Mouse (Mus musculus): ENCODE results near the gene Pan3. TPM values are rescaled to one million over a fixed set of nuclear protein-coding genes. Genes with fewer than 3 reads are reported as not detected.

Pan3 gene
- polyA plus RNA-seq, 1 experiment from 2014 or later = 50.3 TPM

DNA sequence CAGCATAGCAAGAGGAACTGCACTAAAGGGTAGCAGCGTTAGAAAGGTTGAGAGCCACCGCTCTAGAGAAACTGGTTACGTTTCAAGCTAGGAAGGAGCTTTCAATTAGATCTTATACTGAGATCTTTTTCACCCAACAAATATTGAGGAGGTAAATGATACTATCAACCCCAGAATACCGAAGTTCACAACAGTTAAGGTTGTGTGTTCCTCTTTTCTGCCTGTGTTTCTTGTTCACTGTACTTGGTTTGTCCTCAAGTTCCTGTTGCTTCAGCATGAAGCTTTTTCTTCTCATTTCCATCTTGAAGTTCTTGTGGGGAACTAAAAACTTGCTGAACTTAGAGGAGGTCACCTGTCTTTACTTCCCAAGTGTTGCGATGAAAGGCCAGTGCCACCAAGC, 41.2 kb downstream of the Pan3 start:
- H3K4me1 ChIP-seq (replicated peaks) = no peaks in the 10 kb centered on the region
- DNase-seq (ENCODE audit: low spot score) = no peak

DNA sequence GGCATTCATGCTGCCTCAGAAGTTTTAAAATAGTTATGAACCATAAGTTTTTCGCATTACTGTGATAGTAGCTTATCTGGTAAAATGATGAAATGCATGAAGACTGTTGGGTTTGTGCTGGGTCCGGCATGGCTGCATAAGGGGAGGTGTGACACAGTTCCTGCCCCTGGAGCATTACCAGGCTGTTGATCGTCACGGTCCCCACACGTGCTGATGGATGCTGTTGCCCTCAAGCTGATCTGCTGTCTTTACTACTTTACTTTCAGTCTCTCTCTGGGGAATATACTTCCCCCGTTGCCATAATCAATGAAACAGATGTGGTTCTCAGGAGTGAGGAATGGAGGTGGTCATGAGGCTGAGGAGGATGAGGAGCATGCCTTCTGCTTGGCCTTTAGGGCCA, 43.1 kb downstream of the Pan3 start:
- WGBS = 76% methylated on average over 6 of the region's 6 CpGs
- no peaks in the 10 kb centered on the region for H3K4me1 ChIP-seq (replicated peaks)
- H3K9me3 ChIP-seq = no peaks in the 10 kb centered on the region
- DNase-seq (ENCODE audit: low spot score) = no peak
- peaks cover 9% of the 10 kb centered on the region for H3K36me3 ChIP-seq
- H3K4me3 ChIP-seq = no peak overlapping the region
- no peaks in the 10 kb centered on the region for H3K27me3 ChIP-seq (ENCODE audit: insufficient read depth, poor library complexity, severe bottlenecking)
- no peak overlapping the region for H3K27ac ChIP-seq

More for the DNA sequence above, 41.2 kb downstream of the Pan3 start:
- Histone ChIP-seq H3K4me3 (no peak overlapping the region), H3K36me3 (peaks cover 18% of the 10 kb centered on the region), H3K27ac (no peak overlapping the region), H3K9me3 (no peaks in the 10 kb centered on the region), H3K27me3 (ENCODE audit: insufficient read depth, poor library complexity, severe bottlenecking) (no peaks in the 10 kb centered on the region)
- 96% methylated on average over 5 of the region's 5 CpGs for WGBS

DNA sequence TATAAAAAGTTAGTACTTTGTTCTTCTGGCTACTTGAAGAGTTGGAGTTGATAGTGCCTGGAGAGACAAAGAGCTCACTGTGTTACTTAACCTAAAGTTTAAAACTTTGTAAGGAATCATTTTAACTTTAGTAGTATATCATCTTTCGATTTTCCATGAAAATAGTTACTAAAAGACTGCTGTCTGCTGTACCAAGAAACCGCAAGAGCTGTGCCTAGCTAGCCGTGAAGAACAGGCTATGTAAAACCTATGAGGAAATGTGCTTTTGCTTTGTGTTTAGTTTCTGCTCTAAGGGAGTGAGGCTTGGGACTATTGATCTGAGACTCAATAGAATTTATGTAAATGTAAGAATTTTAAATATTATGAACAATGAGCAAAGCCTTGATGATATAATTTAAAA, 43.9 kb downstream of the Pan3 start:
- Histone ChIP-seq H3K4me3 (no peak overlapping the region), H3K4me1 (replicated peaks) (no peaks in the 10 kb centered on the region), H3K9me3 (no peaks in the 10 kb centered on the region), H3K36me3 (peaks cover 9% of the 10 kb centered on the region), H3K27me3 (ENCODE audit: insufficient read depth, poor library complexity, severe bottlenecking) (no peaks in the 10 kb centered on the region), H3K27ac (no peak overlapping the region)
- WGBS = 91% methylated on average over 3 of the region's 3 CpGs
- no peak for DNase-seq (ENCODE audit: low spot score)

DNA sequence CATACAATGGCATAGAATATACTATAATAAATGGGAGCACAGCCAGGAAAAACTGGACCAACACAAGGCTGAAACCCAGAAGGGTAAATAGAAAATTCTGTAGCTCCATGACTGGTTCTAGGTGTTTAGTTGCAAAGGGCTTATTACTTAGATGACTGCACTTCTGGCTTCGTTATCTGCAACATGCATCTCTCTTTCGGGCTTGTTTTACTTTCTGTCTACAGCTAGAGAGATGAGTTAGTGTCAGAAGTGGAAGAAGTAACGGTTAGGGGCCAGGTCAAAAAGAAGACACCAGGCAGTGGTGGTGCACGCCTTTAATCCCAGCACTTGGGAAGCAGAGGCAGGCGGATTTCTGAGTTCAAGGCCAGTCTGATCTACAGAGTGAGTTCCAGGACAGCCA, 46.1 kb downstream of the Pan3 start:
- WGBS = 91% methylated on average over 5 of the region's 5 CpGs
- no peaks in the 10 kb centered on the region for H3K4me1 ChIP-seq (replicated peaks)
- H3K4me3 ChIP-seq = no peak overlapping the region
- 0 out of 2 replicates have a peak, but pooled peaks cover 4% of the 10 kb centered on the region for H3K36me3 ChIP-seq
- H3K27me3 ChIP-seq (ENCODE audit: insufficient read depth, poor library complexity, severe bottlenecking) = no peaks in the 10 kb centered on the region
- DNase-seq (ENCODE audit: low spot score) = no peak
- no peaks in the 10 kb centered on the region for H3K9me3 ChIP-seq
- no peak overlapping the region for H3K27ac ChIP-seq

DNA sequence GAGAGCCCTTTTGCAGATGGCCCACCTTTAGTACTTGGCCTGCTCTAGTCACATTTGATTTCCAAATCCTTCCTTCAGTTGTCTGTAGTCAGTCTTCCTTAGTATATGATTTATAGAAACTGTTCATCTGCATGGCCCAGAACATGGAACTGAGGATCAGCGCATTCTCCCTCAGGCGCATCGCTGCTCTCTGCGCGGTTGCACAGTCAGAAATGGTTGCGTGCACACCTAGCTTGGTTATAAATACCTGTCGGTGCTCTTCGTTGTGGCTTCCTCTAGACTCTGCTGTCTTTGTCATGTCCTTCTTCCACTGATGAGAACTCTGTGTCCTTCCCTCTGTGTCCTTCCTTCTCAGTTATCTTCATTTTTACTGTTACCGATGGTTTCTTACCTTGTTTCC, 47.1 kb downstream of the Pan3 start:
- Histone ChIP-seq H3K4me1 (replicated peaks) (no peaks in the 10 kb centered on the region), H3K4me3 (no peak overlapping the region), H3K36me3 (0 out of 2 replicates have a peak, but pooled peaks cover 4% of the 10 kb centered on the region), H3K27me3 (ENCODE audit: insufficient read depth, poor library complexity, severe bottlenecking) (no peaks in the 10 kb centered on the region), H3K9me3 (no peaks in the 10 kb centered on the region), H3K27ac (no peak overlapping the region)
- no peak for DNase-seq (ENCODE audit: low spot score)
- 96% methylated on average over 9 of the region's 9 CpGs for WGBS

DNA sequence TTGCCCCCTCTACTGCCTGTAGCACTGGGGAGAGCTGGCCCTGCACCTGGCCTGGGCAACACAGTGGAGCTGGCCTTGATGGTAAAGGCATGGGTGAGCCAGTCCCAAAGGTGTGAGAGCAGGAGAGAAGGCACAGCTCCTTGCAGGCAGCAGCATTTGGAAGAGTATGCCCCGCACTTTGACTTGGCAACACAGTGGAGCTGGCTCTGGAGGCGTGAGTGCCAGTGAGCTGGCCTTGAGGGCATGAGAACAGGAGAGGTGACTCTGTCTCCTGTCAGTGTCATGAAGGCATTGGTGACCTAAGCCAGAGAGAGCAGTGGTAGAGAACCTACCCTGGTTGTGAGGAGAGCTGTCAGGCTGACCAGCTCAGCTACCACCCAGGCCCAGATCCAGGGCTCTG, 49.4 kb downstream of the Pan3 start:
- WGBS = 96% methylated on average over 2 of the region's 2 CpGs
- DNase-seq (ENCODE audit: low spot score) = no peak
- Histone ChIP-seq H3K27ac (no peak overlapping the region), H3K4me1 (replicated peaks) (no peaks in the 10 kb centered on the region), H3K9me3 (no peaks in the 10 kb centered on the region), H3K27me3 (ENCODE audit: insufficient read depth, poor library complexity, severe bottlenecking) (no peaks in the 10 kb centered on the region), H3K4me3 (no peak overlapping the region), H3K36me3 (0 out of 2 replicates have a peak, but pooled peaks cover 4% of the 10 kb centered on the region)

DNA sequence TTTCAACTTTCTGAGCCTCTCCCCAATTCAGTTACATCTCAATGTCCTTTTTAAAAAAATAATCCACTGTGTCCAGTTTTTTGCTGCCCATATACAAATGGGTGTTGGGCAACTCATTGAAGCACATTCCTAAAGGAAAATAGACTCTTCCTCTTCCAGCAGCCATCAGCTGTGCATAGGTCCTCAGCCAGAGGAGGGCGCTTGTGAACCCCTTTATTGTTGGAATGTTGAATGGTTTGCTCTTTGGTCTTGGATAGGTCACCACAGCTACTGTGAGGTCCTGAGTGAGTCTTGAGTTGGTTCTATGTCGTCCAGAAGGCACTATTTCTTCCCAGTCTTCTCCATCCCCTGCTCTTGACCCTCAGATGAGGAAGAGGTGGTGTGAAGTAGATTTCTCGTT, 54.2 kb downstream of the Pan3 start:
- Histone ChIP-seq H3K36me3 (peaks cover 8% of the 10 kb centered on the region), H3K9me3 (no peaks in the 10 kb centered on the region), H3K4me3 (no peak overlapping the region), H3K4me1 (replicated peaks) (no peaks in the 10 kb centered on the region), H3K27ac (no peak overlapping the region), H3K27me3 (ENCODE audit: insufficient read depth, poor library complexity, severe bottlenecking) (no peaks in the 10 kb centered on the region)
- 75% methylated on average over 3 of the region's 3 CpGs for WGBS
- DNase-seq (ENCODE audit: low spot score) = no peak

DNA sequence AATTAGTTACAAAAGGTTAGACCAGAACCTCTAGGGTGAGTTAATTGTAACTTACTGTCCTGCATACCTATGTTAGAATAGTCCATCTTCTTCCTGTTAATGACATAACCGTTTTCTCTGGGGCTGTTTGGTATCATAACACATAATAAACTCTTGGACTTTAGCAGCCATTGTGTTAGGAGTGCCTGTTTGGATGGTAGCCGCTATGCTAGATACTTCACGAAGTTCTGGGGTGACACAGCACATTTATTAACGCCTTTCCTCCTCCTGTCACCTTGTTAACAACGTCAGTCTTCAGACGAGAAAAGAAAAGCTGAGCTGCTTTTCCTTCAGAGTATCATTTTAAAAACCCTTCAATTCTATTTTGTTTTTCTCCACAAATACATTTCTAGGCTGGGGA, 59.3 kb downstream of the Pan3 start:
- DNase-seq (ENCODE audit: low spot score) = no peak
- H3K36me3 ChIP-seq = peaks cover 11% of the 10 kb centered on the region
- H3K27ac ChIP-seq = no peak overlapping the region
- no peak overlapping the region for H3K4me3 ChIP-seq
- WGBS = 89% methylated on average over 6 of the region's 6 CpGs
- H3K4me1 ChIP-seq (replicated peaks) = no peaks in the 10 kb centered on the region; the same call in 1 of the 2 replicates
- no peaks in the 10 kb centered on the region for H3K27me3 ChIP-seq (ENCODE audit: insufficient read depth, poor library complexity, severe bottlenecking)
- no peaks in the 10 kb centered on the region for H3K9me3 ChIP-seq

DNA sequence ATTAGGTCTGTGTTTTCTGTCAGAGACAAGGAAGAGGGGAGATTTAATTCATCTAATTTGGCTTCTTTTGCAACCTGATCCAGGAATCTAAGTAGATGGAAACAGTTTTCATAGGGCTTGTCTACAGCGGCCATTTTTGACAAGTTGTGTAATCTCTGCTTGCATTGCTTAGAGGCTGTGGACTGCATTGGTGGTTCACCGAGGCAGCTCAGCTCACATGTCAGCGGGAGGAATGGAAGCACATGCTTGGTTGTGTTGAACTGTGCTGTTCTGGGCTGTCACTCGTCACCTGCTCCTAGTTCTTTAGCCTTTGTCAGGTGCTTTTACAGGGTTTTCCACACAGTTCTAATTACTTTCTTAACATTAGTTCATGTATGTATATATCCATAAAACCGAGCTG, 60.9 kb downstream of the Pan3 start:
- H3K36me3 ChIP-seq = peaks cover 11% of the 10 kb centered on the region
- 89% methylated on average over 5 of the region's 5 CpGs for WGBS
- no peaks in the 10 kb centered on the region for H3K27me3 ChIP-seq (ENCODE audit: insufficient read depth, poor library complexity, severe bottlenecking)
- no peaks in the 10 kb centered on the region for H3K9me3 ChIP-seq
- H3K27ac ChIP-seq = no peak overlapping the region
- no peaks in the 10 kb centered on the region; the same call in 1 of the 2 replicates for H3K4me1 ChIP-seq (replicated peaks)
- DNase-seq (ENCODE audit: low spot score) = no peak
- H3K4me3 ChIP-seq = no peak overlapping the region

DNA sequence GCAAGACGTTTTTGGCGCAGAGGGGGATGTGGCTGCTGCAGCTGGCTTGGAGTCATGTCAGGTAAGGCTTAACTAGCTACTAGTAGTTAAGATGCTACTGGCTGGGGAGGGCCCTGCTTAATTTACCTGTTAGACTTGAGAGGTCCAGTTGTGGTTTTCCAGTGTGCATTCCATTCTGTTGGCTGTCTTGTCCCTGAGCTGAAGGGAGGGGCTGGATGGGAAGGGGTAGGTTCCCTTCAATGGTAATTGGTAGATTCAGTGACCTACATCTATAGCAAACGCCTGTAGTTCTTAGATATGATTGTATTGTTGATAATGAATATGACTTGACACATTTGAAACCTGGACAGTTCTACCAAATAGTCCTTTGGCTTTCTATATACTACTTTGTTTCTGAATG, 62.5 kb downstream of the Pan3 start:
- Histone ChIP-seq H3K4me3 (no peak overlapping the region), H3K27ac (no peak overlapping the region), H3K27me3 (ENCODE audit: insufficient read depth, poor library complexity, severe bottlenecking) (no peaks in the 10 kb centered on the region), H3K4me1 (replicated peaks) (no peaks in the 10 kb centered on the region; the same call in 1 of the 2 replicates), H3K9me3 (no peaks in the 10 kb centered on the region), H3K36me3 (peaks cover 11% of the 10 kb centered on the region)
- no peak for DNase-seq (ENCODE audit: low spot score)
- WGBS = 85% methylated on average over 3 of the region's 3 CpGs

DNA sequence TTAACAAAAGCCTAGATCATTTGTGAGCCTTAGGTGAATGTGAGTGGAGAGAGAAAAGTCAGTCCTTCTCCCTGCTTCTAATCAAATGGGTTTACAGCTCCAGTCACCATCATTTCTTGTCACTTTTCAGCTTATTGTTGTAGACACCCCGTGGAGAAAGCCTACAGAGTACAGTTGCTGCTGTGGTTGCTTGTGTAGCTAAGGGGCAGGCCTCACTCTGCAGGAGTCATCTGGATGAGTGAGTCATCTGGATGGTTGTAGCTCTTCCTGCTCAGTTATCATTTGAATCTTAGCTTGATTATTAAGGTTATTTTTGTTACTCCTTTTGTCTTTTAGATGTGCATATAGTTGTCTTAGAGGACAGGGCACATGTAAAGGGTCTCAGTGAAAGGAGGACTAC, 63.2 kb downstream of the Pan3 start:
- no peaks in the 10 kb centered on the region; the same call in 1 of the 2 replicates for H3K4me1 ChIP-seq (replicated peaks)
- no peak for DNase-seq (ENCODE audit: low spot score)
- peaks cover 11% of the 10 kb centered on the region for H3K36me3 ChIP-seq
- H3K27me3 ChIP-seq (ENCODE audit: insufficient read depth, poor library complexity, severe bottlenecking) = no peaks in the 10 kb centered on the region
- no peak overlapping the region for H3K4me3 ChIP-seq
- WGBS = 88% methylated on average over 1 of the region's 1 CpGs
- H3K9me3 ChIP-seq = no peaks in the 10 kb centered on the region
- H3K27ac ChIP-seq = no peak overlapping the region

DNA sequence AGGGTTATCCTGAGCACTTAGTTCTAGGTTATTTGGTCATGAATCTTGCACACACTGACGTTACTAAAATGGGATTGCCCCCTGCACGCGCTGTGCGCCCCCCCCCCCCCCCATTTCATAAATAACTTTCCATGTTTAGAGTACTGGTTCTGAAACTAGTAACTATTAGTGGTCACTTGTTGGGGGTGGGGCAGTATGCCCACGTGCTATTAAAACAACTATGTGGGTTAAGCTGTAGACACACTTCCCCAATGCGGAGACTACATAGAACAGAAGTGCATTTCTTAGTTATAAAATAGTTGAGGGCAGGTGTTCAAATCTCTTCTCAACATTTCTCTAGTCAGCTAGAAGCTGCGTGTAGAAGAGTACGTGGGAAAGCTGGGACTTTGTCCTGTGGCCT, 63.7 kb downstream of the Pan3 start:
- H3K27me3 ChIP-seq (ENCODE audit: insufficient read depth, poor library complexity, severe bottlenecking) = no peaks in the 10 kb centered on the region
- 95% methylated on average over 8 of the region's 8 CpGs for WGBS

DNA sequence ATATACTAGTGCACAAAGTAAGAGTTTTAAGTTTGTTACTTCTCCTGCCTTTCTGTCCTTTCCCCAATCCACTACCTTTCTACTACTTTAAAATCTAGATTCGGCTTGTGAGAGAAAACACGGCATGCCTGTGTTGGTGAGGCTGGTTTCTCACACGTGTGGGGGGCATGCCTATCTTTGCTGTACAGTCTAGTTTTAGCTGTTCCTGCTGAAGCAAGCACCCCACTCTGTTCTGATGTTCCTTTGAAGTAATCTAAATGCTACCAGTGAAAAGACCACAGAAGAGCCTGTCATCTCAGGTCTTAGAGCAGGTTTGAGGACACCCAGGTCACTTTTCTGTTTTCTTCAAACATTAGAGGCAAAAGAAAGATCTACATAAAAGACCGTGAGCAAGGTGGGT, 64.4 kb downstream of the Pan3 start:
- Histone ChIP-seq H3K36me3 (peaks cover 1% of the 10 kb centered on the region; the same call in 1 of the 2 replicates), H3K27me3 (ENCODE audit: insufficient read depth, poor library complexity, severe bottlenecking) (no peaks in the 10 kb centered on the region), H3K4me1 (replicated peaks) (no peaks in the 10 kb centered on the region; the same call in 1 of the 2 replicates), H3K27ac (no peak overlapping the region), H3K9me3 (no peaks in the 10 kb centered on the region), H3K4me3 (no peak overlapping the region)
- 95% methylated on average over 4 of the region's 4 CpGs for whole genome bisulfite sequencing
- no peak for DNase-seq (ENCODE audit: low spot score)

More for the DNA sequence above, 63.7 kb downstream of the Pan3 start:
- no peak for DNase-seq (ENCODE audit: low spot score)
- H3K36me3 ChIP-seq = peaks cover 8% of the 10 kb centered on the region; the same call in 1 of the 2 replicates
- no peak overlapping the region for H3K27ac ChIP-seq
- H3K4me1 ChIP-seq (replicated peaks) = no peaks in the 10 kb centered on the region; the same call in 1 of the 2 replicates
- no peak overlapping the region for H3K4me3 ChIP-seq
- H3K9me3 ChIP-seq = no peaks in the 10 kb centered on the region

DNA sequence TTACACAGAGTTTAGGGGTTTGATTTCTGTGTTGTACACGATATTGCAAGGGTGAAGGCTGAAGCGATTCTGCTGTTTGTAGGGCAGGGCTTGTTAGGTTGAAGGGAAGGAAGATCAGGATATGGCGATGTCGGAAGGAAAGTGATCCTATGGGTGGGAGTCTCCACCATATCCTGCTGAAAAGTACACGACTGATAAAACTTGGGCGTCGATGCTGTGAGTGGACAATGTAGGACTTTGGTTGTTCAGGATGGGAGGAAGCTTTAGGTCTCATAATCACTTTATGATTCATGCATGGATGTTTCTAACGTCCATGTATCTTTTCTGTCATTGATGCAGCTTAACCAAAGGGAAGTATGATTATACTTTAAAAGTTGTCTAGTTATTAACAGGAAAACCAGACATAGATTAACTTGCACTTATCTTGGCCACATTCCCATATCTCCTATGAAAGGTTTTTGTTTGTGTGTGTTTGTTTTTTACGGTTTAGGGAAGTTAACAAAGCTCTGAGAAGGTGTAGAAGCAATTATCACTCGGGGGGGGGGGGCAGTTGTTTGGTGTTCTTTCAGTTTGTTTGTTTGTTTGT, 64.9 kb downstream of the Pan3 start:
- Histone ChIP-seq H3K4me1 (replicated peaks) (no peaks in the 10 kb centered on the region; the same call in 1 of the 2 replicates), H3K4me3 (no peak overlapping the region), H3K36me3 (no peaks in the 10 kb centered on the region), H3K27me3 (ENCODE audit: insufficient read depth, poor library complexity, severe bottlenecking) (no peaks in the 10 kb centered on the region), H3K9me3 (no peaks in the 10 kb centered on the region), H3K27ac (no peak overlapping the region)
- WGBS = 92% methylated on average over 10 of the region's 10 CpGs
- no peak for DNase-seq (ENCODE audit: low spot score)

Data from hindbrain, embryonic 10.5 days (tissue).